Mouse (Mus musculus): ENCODE data around the gene Dbndd1.
"Not testable (repeated sequence)": the region's sequence is repeated elsewhere in the genome, so short reads cannot be mapped to it uniquely, and the experiment has no call there.

The Dbndd1 gene

GRCm38 (mm10) chr8:123514781-123515539, at the start of gene Dbndd1:
TSS of gene Dbndd1 (minus strand) at chr8:123515463.
- DNase-seq (ENCODE audit: low spot score in 2 of 2) = peak in 1 of 2 experiments; percentile 34

DNA sequence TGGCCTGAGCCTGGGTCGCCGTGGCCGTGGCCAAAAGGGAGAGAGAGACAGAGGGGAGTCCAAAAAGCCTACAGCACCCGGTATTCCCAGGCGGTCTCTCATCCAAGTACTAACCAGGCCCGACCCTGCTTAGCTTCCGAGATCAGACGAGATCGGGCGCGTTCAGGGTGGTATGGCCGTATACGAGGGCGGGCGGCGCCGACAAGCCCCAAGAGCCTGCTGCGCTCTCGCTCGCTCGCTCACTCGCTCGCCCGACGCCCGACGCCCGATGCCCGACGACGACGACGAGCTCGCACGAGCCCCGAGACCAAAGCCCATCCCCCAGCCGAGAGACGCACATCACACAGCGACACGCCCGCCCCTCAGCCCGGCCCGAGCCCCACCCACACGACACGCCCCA, 49.0 kb upstream of the Dbndd1 start:
- DNase-seq (ENCODE audit: low spot score in 2 of 2) = not testable (repeated sequence)

DNA sequence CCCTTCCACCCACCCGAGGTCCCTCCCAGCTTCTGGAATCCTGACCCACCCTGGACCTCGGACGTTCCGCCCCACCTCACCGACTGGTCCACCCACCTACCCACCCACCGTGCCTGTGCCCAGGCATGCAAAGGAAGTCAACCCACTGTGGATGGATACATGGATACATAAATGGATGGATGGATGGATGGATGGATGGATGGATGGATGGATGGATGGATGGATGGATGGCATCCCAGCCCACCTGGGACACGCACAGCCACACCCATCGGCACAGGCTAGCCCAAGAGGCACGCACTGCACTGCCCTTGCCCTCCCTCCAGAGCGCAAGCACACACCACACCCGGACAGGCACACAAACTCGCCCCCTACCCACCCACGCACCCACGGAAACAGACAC, 22.4 kb upstream of the Dbndd1 start:
- DNase-seq (ENCODE audit: low spot score in 2 of 2) = peak; percentile 26 to 44

DNA sequence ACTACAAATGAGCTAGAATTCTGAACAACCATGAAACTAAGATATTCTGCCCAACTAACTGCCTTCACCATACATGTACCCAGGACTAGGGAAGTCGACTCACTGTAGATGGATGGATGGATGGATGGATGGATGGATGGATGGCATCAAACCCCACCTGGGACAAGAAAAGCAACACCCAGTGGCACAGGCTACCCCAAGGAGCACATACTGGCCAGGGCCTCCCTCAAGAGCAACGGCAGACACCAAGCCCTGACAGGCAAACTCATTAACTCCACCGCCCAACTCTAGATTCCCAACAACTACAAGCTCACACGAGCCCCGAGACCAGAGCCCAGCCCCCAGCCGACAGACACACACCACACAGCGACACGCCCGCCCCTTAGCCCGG, 21.7 kb upstream of the Dbndd1 start:
- no peak for DNase-seq (ENCODE audit: low spot score in 2 of 2)

GRCm38 (mm10) chr8:123536242-123536989, 21.2 kb upstream of the Dbndd1 start:
- DNase-seq (ENCODE audit: low spot score in 2 of 2) = no peak

- no peak for DNase-seq (ENCODE audit: low spot score in 2 of 2)
Measured at GRCm38 (mm10) chr8:123527720-123528489, 12.6 kb upstream of the Dbndd1 start.

GRCm38 (mm10) chr8:123520048-123520447, 4.8 kb upstream of the Dbndd1 start:
- DNase-seq (ENCODE audit: low spot score in 2 of 2) = not testable (repeated sequence)

DNA sequence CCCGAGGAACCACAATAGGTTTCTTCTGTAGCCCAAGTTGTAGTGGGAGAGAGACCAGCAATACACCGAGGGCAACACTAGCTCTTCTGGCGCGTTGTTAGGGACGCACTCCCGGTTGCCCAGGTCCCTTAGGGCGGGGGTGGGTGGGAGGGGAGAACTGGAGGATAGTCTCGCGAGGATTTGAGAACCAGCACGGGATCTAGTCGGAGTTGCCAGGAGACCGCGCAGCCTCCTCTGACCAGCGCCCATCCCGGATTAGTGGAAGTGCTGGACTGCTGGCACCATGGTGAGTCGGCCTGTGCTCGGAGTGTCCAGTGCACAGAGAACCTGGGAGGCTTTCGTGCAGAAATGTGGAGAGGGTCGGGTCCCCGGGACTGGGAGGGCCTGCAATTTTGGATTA, 3.4 kb upstream of the Dbndd1 start, which contains the start of gene Gas8:
Gas8 (plus strand) TSS at position 168 of the 400 bp plus-strand sequence.
- peak; percentile 26 to 73 for DNase-seq (ENCODE audit: low spot score in 2 of 2)

DNA sequence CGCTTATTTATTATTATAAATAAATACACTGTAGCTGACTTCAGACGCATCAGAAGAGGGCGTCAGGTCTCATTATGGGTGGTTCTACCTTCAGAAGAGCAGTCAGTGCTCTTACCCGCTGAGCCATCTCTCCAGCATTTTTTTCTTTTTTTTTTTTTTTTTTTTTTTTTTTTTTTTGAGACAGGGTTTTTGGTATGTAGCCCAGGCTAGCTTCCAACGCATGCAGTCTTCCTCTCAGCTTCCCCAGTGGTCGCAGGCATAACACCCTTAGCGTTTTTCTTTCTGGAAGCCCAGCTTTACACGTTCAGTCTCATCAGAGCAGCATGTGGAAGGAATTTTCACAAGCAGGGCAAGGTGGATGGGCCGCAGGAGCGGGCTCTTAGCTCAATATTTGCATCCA, 2.9 kb upstream of the Dbndd1 start:
- no peak for DNase-seq (ENCODE audit: low spot score in 2 of 2)

GRCm38 (mm10) chr8:123516596-123516995, 1.3 kb upstream of the Dbndd1 start:
- DNase-seq (ENCODE audit: low spot score in 2 of 2) = no peak

DNA sequence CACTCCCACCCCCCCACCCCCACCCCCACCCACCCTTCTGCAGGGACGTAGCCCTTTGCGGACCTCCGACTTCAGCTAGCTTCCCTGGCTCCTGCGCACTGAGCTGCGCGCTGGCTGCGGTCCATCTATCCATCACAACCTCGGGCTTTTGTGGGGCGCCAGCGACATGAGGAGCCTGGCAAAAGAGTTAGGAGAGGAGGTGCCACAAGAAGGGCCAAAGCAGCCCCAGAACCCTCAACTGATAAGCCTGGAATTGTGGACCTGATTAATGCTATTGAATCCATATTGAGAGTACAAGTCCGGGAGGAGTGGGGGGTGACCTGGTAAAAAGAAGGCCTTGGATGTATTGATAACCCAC, 256 bp upstream of the Dbndd1 start:
- DNase-seq (ENCODE audit: low spot score in 2 of 2) = no peak

DNA sequence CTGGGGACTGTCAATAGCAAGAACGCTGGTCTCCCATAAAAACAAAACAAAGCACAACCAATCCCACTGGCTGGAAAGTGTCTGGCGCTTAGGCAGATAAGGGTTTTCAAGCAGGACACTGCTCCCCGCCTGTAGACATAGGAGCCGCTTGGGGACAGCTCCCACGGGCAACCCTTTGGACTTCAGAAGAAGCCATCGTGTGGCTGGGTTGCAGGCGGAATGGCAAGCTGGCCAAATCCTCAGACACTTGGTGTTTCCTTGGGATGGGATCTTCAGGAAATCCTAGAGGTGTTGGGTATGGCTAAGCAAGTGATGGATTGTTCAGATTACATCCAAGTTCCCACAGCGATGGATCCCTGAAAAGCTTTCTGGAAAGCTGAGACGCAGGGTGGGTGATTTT, 1.1 kb downstream of the Dbndd1 start:
- no peak for DNase-seq (ENCODE audit: low spot score in 2 of 2)

- DNase-seq (ENCODE audit: low spot score in 2 of 2) = no peak
Measured at GRCm38 (mm10) chr8:123510819-123511218, 4.4 kb downstream of the Dbndd1 start.

DNA sequence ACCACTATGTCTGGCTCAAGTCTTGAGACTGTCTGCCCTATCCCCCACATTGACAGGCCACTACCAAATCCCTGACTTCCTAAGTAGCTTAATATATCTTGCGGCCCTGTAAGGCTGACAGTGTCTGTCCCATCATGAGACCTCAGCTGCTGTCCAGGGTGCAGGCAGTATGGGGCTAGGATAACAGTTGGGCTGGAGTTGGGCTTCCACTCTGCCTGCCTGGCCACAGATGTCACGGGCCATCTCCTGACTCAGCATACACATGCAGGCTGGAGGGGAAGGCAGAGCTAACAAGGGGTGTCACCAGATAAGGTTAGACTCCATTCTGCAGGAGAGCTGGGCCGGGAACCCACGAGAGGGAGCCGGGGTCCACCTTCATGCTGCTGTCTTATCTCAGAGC, 8.1 kb downstream of the Dbndd1 start:
- DNase-seq (ENCODE audit: low spot score in 2 of 2) = no peak

DNA sequence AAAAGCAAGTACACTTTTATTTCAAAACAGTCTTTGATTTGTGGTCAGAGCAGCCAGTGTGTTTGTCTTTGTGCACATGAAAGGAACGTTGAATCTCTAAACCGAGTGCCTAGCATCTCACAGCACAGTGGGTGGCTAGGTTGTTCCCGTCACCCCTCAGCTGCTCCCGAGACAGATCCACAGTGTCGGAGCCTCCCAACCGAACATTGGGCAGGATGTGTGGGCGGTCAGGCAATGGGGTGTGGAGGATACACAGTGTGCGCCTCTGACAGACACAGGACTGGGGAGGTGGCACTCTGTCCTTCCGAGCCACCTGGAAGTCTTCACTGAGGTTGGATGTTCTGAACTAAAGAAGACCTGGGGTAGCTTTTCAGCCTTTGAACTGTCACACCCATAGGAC, 9.6 kb downstream of the Dbndd1 start:
- DNase-seq (ENCODE audit: low spot score in 2 of 2) = no peak

GRCm38 (mm10) chr8:123505267-123505666, 10.0 kb downstream of the Dbndd1 start:
- DNase-seq (ENCODE audit: low spot score in 2 of 2) = no peak

DNA sequence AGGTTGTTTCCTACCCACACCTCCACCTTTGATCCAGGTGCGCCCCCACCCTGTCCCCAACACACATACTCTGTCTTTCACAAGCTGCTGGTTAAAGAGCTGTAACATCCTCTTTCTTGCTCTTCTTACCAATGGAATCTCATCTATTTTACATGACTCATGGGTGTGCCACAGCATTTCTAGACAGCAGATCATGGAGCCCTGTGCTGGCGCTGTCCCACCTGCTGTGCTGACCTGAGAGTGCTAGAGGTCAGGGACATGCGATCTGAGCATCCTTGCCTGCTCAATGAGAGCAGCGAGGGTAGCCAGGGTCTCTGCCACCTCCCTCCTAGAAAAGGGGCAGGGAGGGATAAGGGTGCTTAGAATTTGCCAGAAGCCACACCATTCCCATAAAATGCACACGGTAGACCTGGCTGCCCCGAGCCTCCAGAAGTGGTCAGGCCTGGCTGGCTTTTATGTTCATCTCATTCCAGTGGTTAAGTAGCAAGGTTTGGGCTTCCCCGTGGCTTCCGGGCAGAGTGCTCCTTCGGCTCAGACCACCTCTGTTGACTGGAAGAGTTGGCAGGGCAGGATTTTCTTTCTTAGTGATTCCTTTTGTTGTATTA, 10.6 kb downstream of the Dbndd1 start:
- no peak for DNase-seq (ENCODE audit: low spot score in 2 of 2)

- no peak for DNase-seq (ENCODE audit: low spot score in 2 of 2)
Measured at GRCm38 (mm10) chr8:123503801-123504467, 11.3 kb downstream of the Dbndd1 start.

GRCm38 (mm10) chr8:123502192-123502591, 13.1 kb downstream of the Dbndd1 start:
- no peak for DNase-seq (ENCODE audit: low spot score in 2 of 2)

- DNase-seq (ENCODE audit: low spot score in 2 of 2) = no peak
Measured at GRCm38 (mm10) chr8:123499556-123499955, 15.7 kb downstream of the Dbndd1 start.

DNA sequence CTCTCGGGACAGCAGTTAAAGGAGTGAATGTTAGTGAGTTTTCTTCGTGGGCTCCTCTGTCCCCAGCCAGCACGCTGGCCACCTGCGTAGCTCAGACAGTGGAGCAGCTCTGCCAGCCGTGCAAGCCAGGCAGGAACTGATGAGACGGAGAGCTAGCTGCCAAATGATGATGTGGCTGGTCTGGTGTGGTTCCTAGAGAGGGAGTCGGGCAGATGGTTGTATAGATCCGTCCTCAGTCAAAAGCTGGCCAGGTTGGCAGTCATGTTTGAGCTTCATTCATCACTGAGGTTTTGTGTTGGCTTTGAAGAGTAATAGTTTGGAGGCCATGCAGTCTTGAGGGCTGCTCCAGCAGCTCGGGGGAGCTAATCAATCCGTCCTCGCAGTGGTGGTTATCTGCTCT, 16.3 kb downstream of the Dbndd1 start:
- DNase-seq (ENCODE audit: low spot score in 2 of 2) = no peak

All from natural killer cell, adult 2 months (primary cell).